Mouse (Mus musculus) CH12.LX (cell line): ENCODE data around the gene Wdr47.
A peak's percentile ranks its signal among the peaks of the same experiment; 100 is the strongest.

ENCODE experiments used
- BHLHE40 ChIP-seq: IDR thresholded peaks from 2 replicates; pipeline ENCODE4 v1.6.1; 2011; ENCODE audit warnings: mild to moderate bottlenecking, low read depth, low read length, improper control_type of control experiment
- CHD1 ChIP-seq: IDR thresholded peaks from 2 replicates; pipeline ENCODE4 v1.6.1; 2012; ENCODE audit warnings: low read depth, low read length, improper control_type of control experiment, inconsistent platforms
- CTCF ChIP-seq, 2 experiments: IDR thresholded peaks in 1 of 2; conservative IDR thresholded peaks in 1 of 2; 2 replicates each; pipeline ENCODE4 v1.5.1; 2011 to 2012; ENCODE audit warnings: low read depth in 2 of 2, low read length in 2 of 2, improper control_type of control experiment in 1 of 2, inconsistent platforms in 1 of 2, mild to moderate bottlenecking in 1 of 2, moderate library complexity in 1 of 2
- E2F4 ChIP-seq: IDR thresholded peaks from 2 replicates; pipeline ENCODE4 v1.6.1; 2011; ENCODE audit warnings: low read depth, low read length, improper control_type of control experiment; ENCODE audit not compliant: insufficient replicate concordance
- MAZ ChIP-seq: IDR thresholded peaks from 2 replicates; pipeline ENCODE4 v1.6.1; 2012; ENCODE audit warnings: low read depth, mild to moderate bottlenecking, inconsistent platforms, low read length, improper control_type of control experiment, moderate library complexity
- POLR2AphosphoS2 ChIP-seq: IDR thresholded peaks from 2 replicates; pipeline ENCODE4 v1.6.1; 2011; ENCODE audit warnings: low read depth, low read length, improper control_type of control experiment
- RCOR1 ChIP-seq: conservative IDR thresholded peaks from 2 replicates; pipeline ENCODE4 v1.6.1; 2012; ENCODE audit warnings: low read depth, mild to moderate bottlenecking, inconsistent platforms, low read length, improper control_type of control experiment
- ZC3H11A ChIP-seq: IDR thresholded peaks from 2 replicates; pipeline ENCODE4 v1.6.1; 2012; ENCODE audit warnings: low read depth, mild to moderate bottlenecking, inconsistent platforms, low read length, improper control_type of control experiment

- TF ChIP-seq BHLHE40 (no peak), MAZ (no peak), POLR2AphosphoS2 (peak; percentile 99), ZC3H11A (no peak), E2F4 (no peak), CTCF (conservative IDR thresholded peaks at IDR 0.05 in 1 of 2, IDR thresholded peaks at IDR 0.05 in 1 of 2; ENCODE audit: low read depth in 2 of 2, low read length in 2 of 2) (peak; percentile 82 to 86), RCOR1 (no peak), CHD1 (no peak)
These were observed 36.3 kb upstream of the Wdr47 start for GRCm38 (mm10) chr3:108554587-108555312.
